Mouse (Mus musculus) megakaryocyte-erythroid progenitor cell, adult 5-6 weeks (primary cell): Measurements from ENCODE around the gene Fez1. TPM values are rescaled to one million over a fixed set of nuclear protein-coding genes. Genes with fewer than 3 reads are reported as not detected.

Experiments used
- ATAC-seq: replicated peaks from 2 replicates; pipeline ENCODE4 v1.8.0; 2016; ENCODE audit warnings: mild to moderate bottlenecking, inconsistent platforms; ENCODE audit not compliant: severe bottlenecking, poor library complexity, low FRiP score, low TSS enrichment
- total RNA-seq, 2 experiments: library from RNA; stranded (forward) in 1 of 2; stranded (reverse) in 1 of 2; fragments of 200-1000, 215-1000 nt in 1 of 2; fragments of >200 nt in 1 of 2; fragmentation: Nextera tagmentation in 1 of 2; gene quantifications; 2 replicates each; pipeline ENCODE4 v1.2.3; 2014 to 2017

Gene Fez1
- total RNA-seq, 2 experiments from 2014 or later, result not detected

DNA sequence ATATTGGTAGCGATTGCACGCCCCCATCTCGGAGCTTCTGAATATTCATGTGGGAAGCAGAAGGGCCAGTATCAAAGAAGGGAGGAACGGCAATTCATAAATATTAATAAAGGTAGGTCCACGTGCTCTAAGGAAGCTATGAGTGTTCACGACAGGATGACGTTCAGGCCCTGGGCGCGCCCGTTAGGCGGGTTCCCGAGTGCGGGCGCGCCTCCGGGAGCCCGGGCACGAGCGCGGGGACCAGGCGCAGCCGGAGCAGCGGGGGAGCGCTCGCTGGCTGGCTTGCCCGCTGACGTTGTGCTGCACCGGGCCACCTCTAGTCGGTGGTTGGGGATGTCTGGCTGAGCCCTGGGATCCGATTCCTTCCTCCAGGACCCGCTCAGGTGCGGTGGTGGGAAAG, 10.9 kb downstream of the Fez1 start:
- ATAC-seq, result 0 out of 2 replicates have a peak, but pooled peaks have one; percentile 41

DNA sequence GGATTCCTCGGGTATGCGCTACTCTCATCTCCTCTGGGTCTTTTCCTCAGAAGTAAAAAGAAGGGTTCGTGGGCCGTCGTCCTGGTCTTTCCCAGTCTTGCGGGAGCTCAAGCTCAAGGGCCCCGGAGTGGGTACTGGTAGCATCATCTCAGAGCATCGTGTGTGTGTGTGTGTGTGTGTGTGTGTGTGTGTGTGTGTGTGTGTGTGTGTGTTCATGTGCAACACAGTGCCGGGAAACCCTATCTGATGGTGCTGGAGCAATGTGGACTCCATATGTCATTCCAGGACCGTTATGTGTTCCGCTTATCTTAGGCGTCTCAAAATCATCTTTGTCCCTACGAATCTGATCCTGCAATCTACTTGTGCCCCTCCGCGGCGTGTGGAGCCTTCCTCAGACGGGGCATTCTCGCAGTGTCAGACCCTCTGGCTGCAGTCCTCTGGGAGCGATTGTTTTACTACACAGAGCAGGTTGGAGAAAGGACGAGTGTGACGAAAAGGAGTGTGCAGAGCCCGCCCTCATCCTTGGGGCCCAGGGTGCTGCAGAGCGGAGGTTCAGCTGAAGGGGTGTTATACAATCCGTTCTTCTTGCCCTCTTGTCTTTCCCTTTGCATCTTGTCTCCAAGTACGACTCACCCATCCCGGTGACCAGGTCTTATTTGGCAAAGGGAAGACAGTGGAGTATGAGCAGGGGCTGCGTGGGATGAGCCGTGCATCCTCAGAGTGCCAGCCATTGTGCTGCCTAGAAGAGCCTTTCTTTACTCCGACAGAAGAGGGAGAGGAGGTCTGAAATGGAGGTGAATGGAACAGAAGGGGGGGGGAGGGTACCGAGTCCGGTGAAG, 11.6 kb downstream of the Fez1 start:
- no peak for ATAC-seq

DNA sequence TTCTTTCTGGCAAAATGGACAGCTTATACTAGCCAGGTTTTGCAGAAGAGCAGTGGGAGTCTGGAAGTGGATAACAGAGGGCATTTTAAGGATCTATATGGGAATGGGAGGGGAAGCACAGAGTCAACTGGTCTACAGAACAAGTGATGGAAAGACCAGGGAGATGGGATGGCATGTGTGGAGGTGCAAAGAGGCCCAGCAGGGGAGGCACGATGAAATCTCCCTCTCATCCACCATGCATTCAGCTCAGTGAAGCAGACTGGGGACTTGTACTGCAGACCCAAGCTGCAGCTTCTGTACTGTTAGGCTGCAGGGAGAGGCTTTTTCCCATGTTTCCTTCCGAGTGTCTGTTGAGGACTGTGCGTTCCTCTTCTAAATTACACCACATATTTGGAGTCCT, 12.2 kb downstream of the Fez1 start:
- no peak for ATAC-seq

DNA sequence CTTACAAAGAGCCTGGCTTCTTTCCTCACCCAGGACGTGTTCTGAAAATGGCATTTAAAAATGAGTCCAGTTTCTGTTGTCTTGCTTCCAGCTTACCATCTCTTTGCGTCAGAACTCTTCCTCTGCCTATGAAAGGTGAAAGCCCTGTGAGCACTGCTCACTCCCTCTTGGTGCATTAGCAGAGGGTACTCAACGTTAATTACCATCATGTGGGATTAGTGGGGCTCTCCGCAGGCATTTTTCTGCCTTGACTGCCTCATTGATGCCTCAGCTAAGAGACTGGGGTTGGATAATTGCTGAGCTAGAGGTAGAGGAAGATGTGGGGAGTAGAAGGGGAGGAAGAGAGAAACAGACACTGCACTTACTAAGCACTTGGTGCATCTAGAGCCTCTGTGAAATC, 24.7 kb downstream of the Fez1 start:
- no peak for ATAC-seq

DNA sequence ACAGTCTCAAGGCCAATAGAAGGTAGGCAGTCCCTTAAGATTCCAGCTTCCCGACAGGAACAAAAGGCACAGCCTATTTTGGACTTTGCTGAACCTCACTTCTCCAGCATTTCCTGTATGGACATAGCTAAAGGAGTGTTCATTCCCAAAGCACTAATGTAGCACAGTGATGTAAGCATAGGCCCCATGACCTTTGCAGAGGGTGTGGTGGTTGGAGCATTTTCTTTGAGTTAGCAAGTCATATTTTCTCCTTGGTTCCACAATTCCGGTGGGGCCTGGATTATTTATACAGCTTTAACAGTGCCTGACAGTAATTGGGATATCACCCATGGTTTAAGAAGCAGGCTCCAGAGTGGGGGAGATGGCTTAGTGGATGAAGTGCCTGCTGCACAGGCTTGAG, 27.0 kb downstream of the Fez1 start:
- no peak for ATAC-seq

DNA sequence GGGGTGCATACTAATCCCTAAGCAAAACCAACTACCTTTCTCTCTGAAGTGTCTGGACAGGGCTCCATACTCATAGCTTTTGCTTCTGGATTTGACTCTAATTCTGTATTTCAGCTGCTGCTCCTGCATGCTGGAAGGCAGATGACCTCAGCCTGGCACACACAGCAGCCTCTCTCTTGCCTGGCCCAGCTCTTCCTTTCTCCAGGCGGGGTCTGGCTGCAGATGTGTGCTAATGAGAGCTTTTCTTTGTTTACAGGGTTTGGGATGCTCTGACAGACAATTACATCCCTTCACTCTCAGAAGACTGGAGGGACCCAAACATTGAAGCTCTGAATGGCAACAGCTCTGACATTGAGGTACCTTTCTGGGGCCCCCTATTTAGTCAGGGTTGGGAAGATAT, 28.4 kb downstream of the Fez1 start:
- no peak for ATAC-seq

DNA sequence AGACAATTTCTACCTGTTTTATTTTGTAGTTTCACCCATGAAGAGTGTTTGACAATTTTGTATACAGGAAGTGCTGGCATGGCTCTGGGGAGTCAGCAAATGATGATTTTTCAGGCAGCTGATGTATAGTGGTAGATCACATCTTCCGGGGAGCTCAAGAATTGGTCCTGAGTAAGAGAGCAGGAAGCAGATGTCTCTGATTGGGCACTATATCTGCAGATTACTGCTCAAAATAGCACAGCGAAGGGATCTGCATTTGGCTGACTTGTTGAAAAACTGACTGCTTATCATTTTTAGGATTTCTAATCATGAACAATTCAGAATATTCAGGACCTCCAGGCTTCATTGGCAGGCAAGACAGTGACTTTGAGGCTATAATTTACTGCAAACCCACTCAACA, 30.5 kb downstream of the Fez1 start:
- no peak for ATAC-seq

DNA sequence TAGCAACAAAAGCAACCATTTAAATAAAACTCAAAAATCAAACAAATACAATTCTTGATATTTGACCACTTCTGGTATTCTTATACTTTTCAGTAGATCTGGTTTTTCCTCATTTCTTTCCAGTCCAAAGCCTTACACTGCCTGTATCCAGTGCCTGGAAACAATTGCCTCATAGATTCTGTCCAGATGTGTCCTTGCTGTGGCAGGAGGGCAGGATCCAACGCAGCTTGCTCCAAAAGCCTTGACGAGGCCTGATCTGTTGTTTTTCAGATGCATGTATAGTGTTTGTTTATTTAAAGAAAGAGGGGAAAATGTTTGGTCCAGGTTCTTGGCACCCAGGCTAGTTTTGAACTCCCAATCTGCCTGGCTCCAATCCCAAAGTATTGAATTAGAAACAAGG, 34.7 kb downstream of the Fez1 start:
- ATAC-seq, result no peak

DNA sequence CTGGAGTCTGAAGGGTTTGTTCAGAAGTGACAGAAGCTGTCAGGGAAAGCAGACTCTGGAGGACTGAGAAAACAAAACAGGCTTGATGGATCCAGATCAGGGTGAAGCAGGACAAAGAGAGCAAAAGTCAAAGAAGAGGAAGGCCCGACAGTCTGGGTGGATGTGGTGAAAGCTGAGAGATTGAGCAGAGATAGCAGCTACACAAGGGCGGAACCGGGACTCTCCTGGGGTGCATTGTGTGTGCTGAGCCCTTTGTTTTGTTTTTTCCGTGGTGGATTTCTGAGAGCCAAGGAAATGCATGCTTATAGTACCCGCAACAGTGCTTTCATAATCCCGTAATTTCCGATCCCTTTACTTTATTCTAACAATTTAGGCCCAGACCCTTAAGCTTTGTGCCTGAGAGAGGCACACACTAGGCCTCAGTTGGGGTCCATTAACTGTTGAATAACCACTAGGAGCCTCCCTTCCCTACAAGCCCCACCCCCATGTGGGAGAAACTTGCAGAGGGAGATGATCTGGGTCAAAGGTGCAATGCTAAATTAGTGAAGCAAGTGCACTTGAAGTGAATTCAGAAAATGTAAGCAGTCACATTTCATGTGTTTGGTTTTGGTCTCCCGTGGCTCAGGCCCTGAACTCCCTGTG, 35.9 kb downstream of the Fez1 start:
- ATAC-seq, result no peak

DNA sequence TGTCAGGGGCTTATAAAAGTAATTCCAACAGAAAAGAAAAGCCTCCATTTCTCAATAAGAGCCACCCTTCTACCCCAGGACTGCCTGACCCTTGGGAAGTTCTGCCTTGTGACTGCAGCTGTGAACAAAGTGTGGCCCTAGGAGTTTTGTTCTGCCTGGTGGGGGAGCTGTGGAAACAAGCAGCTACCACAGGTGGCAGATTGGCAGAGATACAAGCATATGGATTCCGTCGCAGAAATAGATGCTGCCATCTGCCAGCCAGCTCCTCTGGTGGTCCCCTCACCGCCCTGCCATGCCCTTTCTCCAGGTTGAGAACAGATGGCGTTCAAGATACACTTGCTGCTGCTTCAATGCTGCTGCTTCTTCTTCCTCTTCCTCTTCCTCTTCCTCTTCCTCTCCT, 37.0 kb downstream of the Fez1 start:
- no peak for ATAC-seq

DNA sequence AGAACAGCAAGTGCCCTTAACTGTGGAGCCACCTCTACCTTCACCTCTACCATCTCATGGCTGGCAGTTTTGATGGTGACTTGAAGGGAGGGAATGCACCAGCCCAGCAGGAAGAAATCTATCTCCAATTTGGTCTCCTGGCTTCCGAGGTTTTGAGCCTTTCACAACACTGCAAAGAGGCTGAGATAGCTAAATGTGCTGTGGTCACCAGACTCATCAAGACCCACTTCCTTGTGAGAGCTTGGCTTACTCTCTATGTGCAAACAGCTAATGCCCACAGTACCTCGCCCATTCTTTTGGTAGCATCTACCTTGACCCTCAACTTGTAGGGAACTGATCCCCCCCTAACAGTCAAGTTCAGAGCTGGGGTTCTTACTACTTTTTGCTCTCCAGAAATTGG, 40.9 kb downstream of the Fez1 start:
- ATAC-seq, result no peak

DNA sequence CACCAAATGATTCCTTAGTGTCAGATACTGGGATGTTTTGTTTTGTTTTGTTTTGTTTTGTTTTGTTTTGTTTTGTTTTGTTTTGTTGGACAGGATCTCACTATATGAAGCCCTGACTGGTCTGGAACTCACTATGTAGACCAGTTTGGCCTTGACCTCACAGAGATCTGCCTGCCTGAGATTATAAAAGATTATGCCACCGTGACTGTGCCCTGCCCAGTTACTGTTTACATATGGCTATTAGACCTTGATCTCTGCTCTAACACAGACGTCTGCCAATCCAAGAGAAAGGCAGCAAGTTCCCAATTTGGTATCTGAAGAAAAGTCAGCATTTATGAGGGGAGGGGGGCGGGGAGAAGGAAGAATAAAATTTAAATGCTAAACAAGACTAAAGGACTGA, 42.0 kb downstream of the Fez1 start:
- no peak for ATAC-seq

DNA sequence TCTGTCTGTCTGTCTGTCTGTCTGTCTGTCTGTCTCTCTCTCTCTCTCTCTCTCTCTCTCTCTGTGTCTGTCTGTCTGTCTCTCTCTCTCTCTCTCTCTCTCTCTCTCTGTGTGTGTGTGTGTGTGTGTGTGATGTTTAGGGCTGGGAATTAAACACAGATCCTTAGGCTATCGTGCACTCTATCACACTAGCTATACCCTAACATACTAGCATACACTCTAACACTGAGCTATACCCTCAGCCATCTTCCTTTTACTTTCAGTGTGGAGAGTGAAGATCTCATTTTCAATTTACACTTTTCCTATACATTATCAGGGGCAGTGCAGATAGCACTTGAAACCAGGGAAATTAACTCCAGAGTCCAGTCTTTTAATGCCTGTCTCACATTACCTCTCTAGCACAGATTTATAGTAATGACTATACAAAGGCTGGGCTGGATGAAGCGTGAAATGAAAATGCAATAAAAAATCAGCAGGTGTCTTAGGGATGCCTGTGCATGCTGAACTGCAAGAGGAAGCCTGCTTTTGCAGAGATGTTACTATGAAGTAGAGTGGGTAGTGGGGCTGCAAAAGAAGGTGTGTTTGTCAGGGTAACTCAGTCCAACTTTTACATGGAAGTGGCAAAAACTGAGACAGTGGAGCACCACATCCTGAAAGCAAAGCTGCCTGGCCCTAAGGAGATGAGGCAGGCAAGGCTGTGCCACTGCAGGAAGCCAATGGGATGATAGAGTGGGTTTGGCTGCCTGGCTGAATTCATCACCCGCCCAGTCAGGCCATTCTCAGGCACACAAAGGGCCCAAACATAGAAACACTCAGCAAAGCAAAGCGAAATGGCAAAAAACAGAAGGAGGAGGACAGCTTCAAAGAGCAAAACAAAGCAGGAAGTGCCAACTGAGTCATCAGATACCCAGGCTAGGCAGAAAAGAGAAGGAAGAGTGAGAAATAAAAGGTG, 43.5 kb downstream of the Fez1 start:
- no peak for ATAC-seq

DNA sequence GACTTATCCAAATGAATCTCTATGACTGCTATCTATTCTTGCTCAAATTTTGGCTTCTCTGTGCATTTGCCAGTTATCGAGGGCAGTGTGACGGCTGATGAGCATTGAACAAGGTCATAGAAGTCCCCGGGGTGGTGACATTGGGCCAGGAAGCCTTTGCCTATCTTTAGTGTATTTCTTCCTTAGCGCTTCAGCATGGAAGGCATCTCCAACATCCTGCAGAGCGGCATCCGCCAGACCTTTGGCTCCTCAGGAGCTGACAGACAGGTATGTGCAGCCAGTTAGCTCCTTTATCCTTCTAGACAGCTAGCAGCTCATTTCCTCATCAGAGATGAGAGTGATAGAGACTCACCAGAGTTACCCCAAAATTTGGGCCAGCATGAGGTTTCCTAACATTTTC, 47.0 kb downstream of the Fez1 start:
- ATAC-seq, result no peak

DNA sequence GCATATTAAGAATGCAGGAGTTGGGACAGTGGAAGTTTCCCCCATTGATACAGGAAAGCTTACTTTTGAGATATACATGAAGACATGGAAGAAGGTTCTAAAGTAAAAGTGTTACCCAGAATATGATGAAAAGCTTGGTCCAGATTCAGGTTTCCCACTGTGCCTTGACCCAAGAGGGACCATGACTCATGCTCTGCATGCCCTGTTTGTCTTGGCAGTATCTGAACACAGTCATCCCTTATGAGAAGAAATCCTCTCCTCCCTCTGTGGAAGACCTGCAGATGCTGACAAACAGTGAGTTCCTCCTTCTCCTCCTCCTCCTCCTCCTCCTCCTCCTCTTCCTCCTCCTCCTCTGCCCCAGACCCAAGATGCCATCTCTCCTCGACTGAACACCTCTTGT, 48.6 kb downstream of the Fez1 start:
- ATAC-seq, result no peak

DNA sequence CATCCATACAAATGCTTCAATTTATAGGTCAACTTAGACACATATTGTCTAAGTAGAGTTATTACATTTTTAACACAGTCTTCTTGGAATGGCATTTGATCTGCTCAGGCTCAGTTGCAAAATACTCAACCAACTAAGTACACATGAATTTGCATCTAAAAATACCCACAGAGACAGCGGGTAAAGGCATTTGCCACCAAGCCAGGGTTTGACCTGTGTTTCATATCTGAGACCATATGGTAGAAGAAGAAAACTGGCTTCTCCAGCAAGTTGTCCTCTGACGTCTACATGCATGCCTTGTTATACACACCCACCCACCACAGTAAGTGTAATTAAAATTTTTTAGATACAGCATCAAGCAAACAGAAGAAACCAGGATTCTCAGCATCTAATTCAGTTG, 52.1 kb downstream of the Fez1 start:
- no peak for ATAC-seq

DNA sequence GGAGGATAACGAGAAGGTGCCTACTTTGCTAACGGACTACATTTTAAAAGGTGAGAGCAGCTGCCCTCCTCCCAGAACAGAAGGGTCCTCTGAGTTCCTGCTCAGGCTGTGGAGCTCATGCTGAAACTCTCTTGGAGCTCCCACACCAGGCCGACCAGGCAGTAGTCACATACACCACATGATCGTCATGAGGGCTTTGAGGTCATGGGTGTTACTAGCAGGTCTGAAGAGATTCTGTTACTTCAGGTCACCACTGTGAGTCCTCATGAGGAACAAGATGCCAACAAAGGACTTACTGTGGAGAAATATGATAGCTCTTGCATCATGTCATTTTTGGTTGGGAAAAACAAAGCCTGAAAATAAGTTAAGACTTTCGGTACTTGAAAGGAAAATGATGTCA, 54.6 kb downstream of the Fez1 start:
- no peak for ATAC-seq

DNA sequence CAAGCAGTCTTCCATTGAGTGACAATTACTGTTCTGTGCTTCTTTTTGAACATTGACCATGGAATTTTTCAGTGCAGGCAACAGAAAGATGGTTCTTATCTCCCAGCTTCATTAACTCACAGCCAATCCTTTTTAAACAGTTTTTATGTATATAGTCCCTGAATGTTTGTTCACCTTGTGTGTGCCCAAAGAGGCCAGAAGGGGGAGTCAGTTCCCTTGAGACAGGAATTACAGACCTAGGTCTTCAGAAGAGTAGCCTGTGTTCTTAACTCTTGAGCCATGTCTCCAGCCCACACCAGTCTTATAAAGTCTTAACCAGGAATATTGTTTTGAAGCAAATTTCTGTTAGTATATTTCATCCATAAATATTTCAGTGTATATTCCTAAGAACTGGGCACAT, 55.1 kb downstream of the Fez1 start:
- ATAC-seq, result no peak

DNA sequence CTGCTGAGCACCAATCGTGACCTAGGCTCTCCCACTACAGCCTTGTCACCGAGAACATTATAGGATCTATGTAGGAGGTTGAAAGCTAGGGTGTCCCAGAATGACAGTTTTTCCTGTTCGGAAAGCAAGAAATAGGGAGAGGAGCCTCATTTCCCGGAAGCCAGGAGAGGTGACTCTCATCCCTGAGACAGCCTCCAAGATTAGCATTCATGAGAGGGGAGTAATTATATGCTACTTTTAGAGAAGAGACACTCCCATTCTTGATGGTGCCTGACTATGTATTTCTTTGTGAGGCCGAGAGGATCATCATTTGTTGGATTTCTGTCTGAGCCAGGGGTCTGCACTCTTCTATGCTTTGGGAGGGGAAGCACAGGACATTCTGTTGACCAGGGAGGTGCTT, 60.0 kb downstream of the Fez1 start:
- no peak for ATAC-seq

DNA sequence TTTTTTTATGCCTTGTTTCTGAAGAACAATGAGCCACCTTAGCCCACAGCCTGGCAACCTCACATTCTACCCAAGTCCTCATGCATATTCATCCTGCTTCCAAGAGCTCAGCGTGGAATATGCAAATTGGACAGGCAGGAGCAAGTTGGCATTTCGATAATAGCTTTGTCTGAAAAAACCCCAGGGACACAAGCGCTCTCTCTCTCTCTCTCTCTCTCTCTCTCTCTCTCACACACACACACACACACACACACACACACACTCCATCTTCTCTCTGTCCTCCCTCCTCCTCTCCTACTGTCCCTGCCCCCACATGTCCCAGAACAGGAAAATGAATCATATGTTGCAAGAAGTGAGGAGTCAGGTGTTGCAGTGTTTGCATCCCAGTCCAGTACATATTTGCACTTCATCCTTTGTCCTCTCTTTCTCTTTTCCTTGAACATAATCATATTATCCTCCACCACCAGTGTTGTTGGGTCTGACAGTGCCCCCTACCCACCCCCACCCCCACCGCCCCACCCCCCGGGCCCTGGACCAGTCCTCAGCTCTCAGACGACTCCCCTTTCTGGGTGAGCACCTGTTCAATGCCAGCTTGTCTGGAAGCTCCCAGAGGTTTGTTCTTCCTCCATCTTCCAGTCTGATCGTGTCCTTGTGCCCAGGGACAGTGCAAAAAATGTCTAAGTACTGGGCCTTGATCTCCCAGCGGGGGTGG, 60.5 kb downstream of the Fez1 start:
- ATAC-seq, result no peak
